Mouse (Mus musculus): ENCODE measurements around the gene 4930524N10Rik. TPM values are rescaled to one million over a fixed set of nuclear protein-coding genes. Genes with fewer than 3 reads are reported as not detected.

4930524N10Rik gene
- not detected in 2 replicates for polyA plus RNA-seq (2014; fragmentation: Nextera tagmentation; extraction: Ambion mirVana)

DNA sequence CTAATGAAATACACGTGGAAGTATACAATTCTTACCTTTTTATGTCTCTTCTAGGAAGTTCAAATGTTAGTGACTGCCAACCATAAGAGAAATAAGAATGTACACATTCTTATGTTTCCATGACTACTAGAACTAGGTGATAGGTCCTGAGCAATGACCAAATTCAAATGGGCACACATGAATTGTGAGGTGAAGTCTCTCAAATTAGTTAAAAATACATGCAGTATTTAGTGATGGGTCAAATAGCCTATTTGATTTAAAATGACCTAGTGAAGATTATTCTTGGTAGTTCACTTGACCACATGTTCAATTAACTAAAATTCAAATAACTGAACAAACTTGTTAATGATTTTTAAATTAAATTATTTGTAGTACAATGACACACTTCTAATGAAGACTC lies at the start of gene 4930524N10Rik:
Gene 4930524N10Rik, minus strand, starts transcription at position 101 of the 400 bp plus-strand sequence.
- H3K4me2 ChIP-seq (replicated peaks; ENCODE audit: low read depth, low read length): no peak within 1 kb of the TSS
- H3K9me3 ChIP-seq (ENCODE audit: control insufficient read depth, low read length): no peaks in the 10 kb centered on the region
- H3K27ac ChIP-seq (ENCODE audit: low read depth, low read length): no peak within 1 kb of the TSS
- no peak for ATAC-seq (ENCODE audit: low FRiP score)
- H3K9ac ChIP-seq (ENCODE audit: low read depth, low read length): no peak within 1 kb of the TSS
- no peak for DNase-seq (ENCODE audit: low spot score)
- H3K27me3 ChIP-seq (ENCODE audit: control insufficient read depth, insufficient read depth, low read length): no peaks in the 10 kb centered on the region
- H3K4me3 ChIP-seq (ENCODE audit: low read depth, low read length): no peak within 1 kb of the TSS
- 23% methylated on average over 1 of the region's 1 CpGs for WGBS
- no peaks in the 10 kb centered on the region for H3K36me3 ChIP-seq (ENCODE audit: control insufficient read depth, insufficient read depth, low read length)
- H3K4me1 ChIP-seq (replicated peaks; ENCODE audit: control insufficient read depth, insufficient read depth, low read length): no peaks in the 10 kb centered on the region

DNA sequence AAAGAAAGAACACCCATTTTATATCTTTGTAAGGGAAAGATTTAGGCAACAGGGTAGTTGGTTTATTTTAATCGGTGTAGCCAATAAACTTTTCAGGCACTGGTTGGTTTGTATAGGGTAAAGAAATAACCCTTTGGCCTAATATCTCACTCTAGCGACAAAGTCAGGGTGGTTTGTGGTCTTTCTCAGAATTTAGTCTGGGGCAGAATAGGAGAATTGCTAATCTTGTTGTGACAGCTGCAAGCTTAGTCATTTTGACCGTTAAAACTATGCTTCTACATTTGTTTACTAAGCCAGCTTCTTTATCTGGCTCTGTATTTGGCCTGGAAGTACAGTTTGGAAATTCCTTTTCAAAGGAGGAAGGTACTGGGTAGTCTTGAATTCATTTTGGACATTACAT lies 6.8 kb upstream of the 4930524N10Rik start:
- DNase-seq (ENCODE audit: low spot score) (no peak), ATAC-seq (ENCODE audit: low FRiP score) (no peak)
- H3K4me2 ChIP-seq (replicated peaks; ENCODE audit: low read depth, low read length): no peak overlapping the region
- H3K27ac ChIP-seq (ENCODE audit: low read depth, low read length): no peak overlapping the region
- H3K9me3 ChIP-seq (ENCODE audit: control insufficient read depth, low read length): no peaks in the 10 kb centered on the region
- no peak overlapping the region for H3K9ac ChIP-seq (ENCODE audit: low read depth, low read length)
- no peak overlapping the region for H3K4me3 ChIP-seq (ENCODE audit: low read depth, low read length)
- 80% methylated on average over 3 of the region's 3 CpGs for WGBS
- no peaks in the 10 kb centered on the region for H3K36me3 ChIP-seq (ENCODE audit: control insufficient read depth, insufficient read depth, low read length)
- no peaks in the 10 kb centered on the region for H3K27me3 ChIP-seq (ENCODE audit: control insufficient read depth, insufficient read depth, low read length)
- no peaks in the 10 kb centered on the region for H3K4me1 ChIP-seq (replicated peaks; ENCODE audit: control insufficient read depth, insufficient read depth, low read length)

DNA sequence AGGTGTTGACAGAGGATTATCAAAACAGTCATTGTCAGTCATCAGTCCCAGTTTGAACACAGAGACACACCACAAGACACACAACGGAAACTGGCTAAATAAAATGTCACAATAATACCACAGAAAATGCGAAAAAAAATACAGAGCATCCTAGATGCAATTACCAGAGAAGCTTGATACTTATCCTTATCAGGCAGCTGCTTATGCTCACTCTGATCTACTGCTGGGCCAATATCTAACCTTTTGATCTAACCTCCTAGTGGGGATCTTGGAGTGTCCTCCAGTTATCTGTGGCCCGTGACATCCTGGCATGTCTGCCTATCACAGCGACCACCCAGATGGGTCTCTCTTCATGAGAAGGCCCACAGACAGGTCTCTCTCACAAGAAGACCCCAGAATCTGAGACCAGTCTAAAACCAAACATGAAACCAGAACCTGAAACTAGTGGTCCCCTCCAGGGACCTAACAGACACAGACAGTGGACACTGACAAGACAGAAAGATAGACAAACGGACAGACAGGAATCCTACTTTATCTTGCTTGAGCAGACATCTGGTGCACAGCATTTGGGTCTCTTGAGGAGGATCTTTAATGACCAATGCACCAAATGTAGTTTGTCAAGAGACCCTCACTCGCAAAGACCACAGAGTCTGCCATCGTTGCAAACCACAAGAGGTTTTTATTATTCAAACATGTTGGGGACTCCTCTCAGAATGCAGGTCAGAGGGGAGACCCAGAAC lies 6.3 kb upstream of the 4930524N10Rik start:
- H3K36me3 ChIP-seq (ENCODE audit: control insufficient read depth, insufficient read depth, low read length): no peaks in the 10 kb centered on the region
- H3K4me2 ChIP-seq (replicated peaks; ENCODE audit: low read depth, low read length): no peak overlapping the region
- ATAC-seq (ENCODE audit: low FRiP score): no peak
- H3K4me3 ChIP-seq (ENCODE audit: low read depth, low read length): no peak overlapping the region
- H3K27me3 ChIP-seq (ENCODE audit: control insufficient read depth, insufficient read depth, low read length): no peaks in the 10 kb centered on the region
- no peak overlapping the region for H3K9ac ChIP-seq (ENCODE audit: low read depth, low read length)
- 81% methylated on average over 7 of the region's 7 CpGs for WGBS
- no peaks in the 10 kb centered on the region for H3K9me3 ChIP-seq (ENCODE audit: control insufficient read depth, low read length)
- no peak overlapping the region for H3K27ac ChIP-seq (ENCODE audit: low read depth, low read length)
- no peaks in the 10 kb centered on the region for H3K4me1 ChIP-seq (replicated peaks; ENCODE audit: control insufficient read depth, insufficient read depth, low read length)
- no peak for DNase-seq (ENCODE audit: low spot score)

- Histone ChIP-seq H3K4me1 (replicated peaks; ENCODE audit: control insufficient read depth, insufficient read depth, low read length) (no peaks in the 10 kb centered on the region), H3K36me3 (ENCODE audit: control insufficient read depth, insufficient read depth, low read length) (no peaks in the 10 kb centered on the region), H3K9ac (ENCODE audit: low read depth, low read length) (no peak overlapping the region), H3K9me3 (ENCODE audit: control insufficient read depth, low read length) (no peaks in the 10 kb centered on the region), H3K4me3 (ENCODE audit: low read depth, low read length) (no peak overlapping the region), H3K27ac (ENCODE audit: low read depth, low read length) (no peak overlapping the region), H3K27me3 (ENCODE audit: control insufficient read depth, insufficient read depth, low read length) (no peaks in the 10 kb centered on the region), H3K4me2 (replicated peaks; ENCODE audit: low read depth, low read length) (no peak overlapping the region)
- no peak for DNase-seq (ENCODE audit: low spot score)
- no peak for ATAC-seq (ENCODE audit: low FRiP score)
- 80% methylated on average over 3 of the region's 3 CpGs for WGBS
Measured at GRCm38 (mm10) chrX:154347933-154348332, 4.7 kb upstream of the 4930524N10Rik start.

Other genes starting within 250 kb of the 4930524N10Rik start
- not detected in 2 replicates for gene Gm15140, start 222.7 kb downstream of the 4930524N10Rik start, polyA plus RNA-seq (2014; fragmentation: Nextera tagmentation; extraction: Ambion mirVana)
- gene Samt4, start 138.6 kb upstream of the 4930524N10Rik start, polyA plus RNA-seq (2014; fragmentation: Nextera tagmentation; extraction: Ambion mirVana): not detected in 2 replicates
- not detected in 2 replicates for gene Samt2, start 236.0 kb upstream of the 4930524N10Rik start, polyA plus RNA-seq (2014; fragmentation: Nextera tagmentation; extraction: Ambion mirVana)